Mouse (Mus musculus): ENCODE results near the gene Gga1.

DNA sequence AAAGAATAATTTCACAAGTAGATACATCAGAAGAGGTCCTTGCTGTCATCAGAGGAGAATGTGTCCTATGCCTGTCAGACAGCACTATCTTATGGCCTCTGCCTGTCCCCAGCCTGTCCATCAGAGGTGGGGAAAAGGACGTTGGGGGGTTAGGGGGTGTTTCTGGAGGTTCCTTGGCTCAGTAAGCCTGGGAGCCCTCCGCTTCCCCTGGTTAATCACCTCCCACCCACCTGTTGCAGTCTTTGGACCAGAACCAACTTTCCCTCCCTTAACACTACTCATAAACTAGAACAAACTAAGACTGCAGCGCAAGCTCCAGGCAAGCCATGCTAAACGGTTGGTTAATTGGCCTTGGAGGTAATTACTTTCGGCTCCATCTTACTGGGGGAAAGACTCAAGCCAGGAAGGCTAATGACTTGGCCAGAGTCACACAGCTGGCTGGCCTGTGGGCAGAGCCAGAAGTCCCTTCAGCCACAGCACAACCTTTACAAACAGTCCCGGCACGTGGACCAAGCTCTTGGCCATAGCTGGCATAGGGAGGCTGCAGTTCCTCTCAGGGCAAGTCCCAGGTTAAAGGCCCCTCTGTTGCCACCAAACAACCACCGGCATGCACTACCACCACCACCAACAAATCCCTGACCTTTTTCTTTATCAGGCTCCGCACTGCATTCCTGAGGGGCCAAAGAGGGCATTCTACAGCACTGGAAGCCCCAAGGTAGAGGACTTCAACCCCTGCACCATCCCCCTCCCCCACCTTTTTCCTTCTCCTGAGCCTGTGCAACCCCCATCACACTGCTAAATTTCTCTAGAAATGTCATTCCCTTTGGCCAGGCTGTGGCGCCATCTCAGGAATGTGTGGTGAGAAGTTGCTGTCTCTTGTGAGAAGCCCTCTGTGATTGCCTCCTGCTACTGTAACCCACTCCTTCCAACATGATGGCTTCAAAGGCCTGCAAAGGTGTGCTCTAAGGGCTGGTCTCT is 46.0 kb upstream of the Gga1 start:
- TF ChIP-seq EP300 (IDR thresholded peaks at IDR 0.05; ENCODE audit: low read depth) (no peak), CTCF (IDR thresholded peaks at IDR 0.05; ENCODE audit: low read depth) (peak; percentile 15; the same call in 1 of the 2 replicates)
